Mouse (Mus musculus) neural tube, embryonic 12.5 days (tissue): ENCODE data around the gene Adipor2. TPM values are rescaled to one million over a fixed set of nuclear protein-coding genes. Genes with fewer than 3 reads are reported as not detected.
"Not testable (repeated sequence)": the region's sequence is repeated elsewhere in the genome, so short reads cannot be mapped to it uniquely, and the experiment has no call there.

Experiments used
- ATAC-seq: fragments of 200-750 bp; cut with Nextera tagmentation; 2 replicates; pipeline ENCODE4 v1.8.0; 2017; ENCODE audit warnings: low read depth, mild to moderate bottlenecking, moderate TSS enrichment, moderate library complexity; ENCODE audit not compliant: low FRiP score
- H3K27ac ChIP-seq: fragments of 300-500 bp; sonication (generic); 2 replicates; pipeline ENCODE4 v1.5.1; 2016
- H3K27me3 ChIP-seq: fragments of 300-500 bp; sonication (generic); replicated peaks from 2 replicates; pipeline ENCODE4 v1.6.1; 2016; ENCODE audit warnings: mild to moderate bottlenecking
- H3K36me3 ChIP-seq: fragments of 300-500 bp; sonication (generic); 2 replicates; pipeline ENCODE4 v1.6.1; 2016; ENCODE audit warnings: mild to moderate bottlenecking
- H3K4me1 ChIP-seq: fragments of 300-500 bp; sonication (generic); 2 replicates; pipeline ENCODE4 v1.6.1; 2016
- H3K4me2 ChIP-seq: fragments of 300-500 bp; sonication (generic); replicated peaks from 2 replicates; pipeline ENCODE4 v1.6.1; 2016; ENCODE audit warnings: mild to moderate bottlenecking
- H3K4me3 ChIP-seq: fragments of 300-500 bp; sonication (generic); 2 replicates; pipeline ENCODE4 v1.5.1; 2016
- H3K9ac ChIP-seq: fragments of 300-500 bp; sonication (generic); 2 replicates; pipeline ENCODE4 v1.6.1; 2016; ENCODE audit warnings: mild to moderate bottlenecking
- H3K9me3 ChIP-seq: fragments of 300-500 bp; sonication (generic); 2 replicates; pipeline ENCODE4 v1.6.1; 2016; ENCODE audit warnings: mild to moderate bottlenecking
- WGBS: fragments of 180-500 bp; shearing (Covaris S2); methylation state at CpG from one replicate; pipeline ENCODE4 v1.1.7; 2016; 5-methylcytosine and 5-hydroxymethylcytosine counted together
- polyA plus RNA-seq: library from polyadenylated mRNA; unstranded; fragments of >200 nt; fragmentation: Nextera tagmentation; extraction: Ambion mirVana; gene quantifications from 2 replicates; pipeline ENCODE4 v1.2.1, GENCODE M21; 2016

The Adipor2 gene
- polyA plus RNA-seq, 1 experiment from 2014 or later, result 31.0 TPM

DNA sequence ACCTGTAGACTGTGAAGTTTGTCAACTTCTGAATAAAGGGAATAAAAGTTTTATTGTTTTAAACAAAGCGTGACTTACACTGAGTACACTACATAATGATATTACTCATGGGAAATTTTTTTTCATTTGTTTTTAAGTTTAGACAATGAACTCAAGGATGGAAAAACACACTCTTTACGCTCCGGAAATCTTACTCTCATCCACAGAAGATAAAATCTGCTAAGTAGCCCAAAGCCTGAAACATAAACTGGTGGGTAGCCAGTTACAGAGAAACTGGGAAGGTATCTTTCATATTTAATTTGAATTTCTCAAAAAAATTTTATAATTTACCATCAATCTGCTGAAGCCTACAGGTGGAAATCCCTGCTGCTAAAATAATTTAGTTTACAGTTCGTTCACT is 31.1 kb downstream of the Adipor2 start:
- H3K4me2 ChIP-seq, result no peak overlapping the region
- no peaks in the 10 kb centered on the region for H3K27me3 ChIP-seq
- H3K9ac ChIP-seq, result no peak overlapping the region
- WGBS, result 94% methylated on average over 4 of the region's 4 CpGs
- ATAC-seq, result no peak
- no peaks in the 10 kb centered on the region for H3K9me3 ChIP-seq
- no peak overlapping the region for H3K27ac ChIP-seq
- H3K36me3 ChIP-seq, result no peaks in the 10 kb centered on the region
- no peak overlapping the region for H3K4me3 ChIP-seq
- peaks cover 16% of the 10 kb centered on the region for H3K4me1 ChIP-seq

DNA sequence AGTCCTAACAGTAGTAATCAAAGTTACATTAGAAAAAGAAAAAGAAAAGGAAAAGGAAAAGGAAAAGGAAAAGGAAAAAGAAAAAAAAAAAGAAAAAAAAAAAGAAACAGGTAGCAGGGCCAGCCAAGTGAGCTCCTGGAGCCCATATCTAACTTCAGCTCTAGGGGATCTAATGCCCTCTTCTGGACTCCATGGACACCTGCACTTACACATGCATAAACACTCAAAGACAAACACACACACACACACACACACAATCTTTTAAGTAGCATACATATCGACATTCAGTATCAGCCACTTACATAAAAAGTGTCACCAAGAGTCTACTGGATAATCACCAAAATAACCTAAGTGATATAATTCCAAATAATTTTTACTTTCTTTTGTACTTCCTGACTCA is 31.8 kb downstream of the Adipor2 start:
- 100% methylated on average over 1 of the region's 1 CpGs for WGBS
- Histone ChIP-seq H3K4me2 (no peak overlapping the region), H3K4me3 (no peak overlapping the region), H3K9me3 (no peaks in the 10 kb centered on the region), H3K9ac (no peak overlapping the region), H3K4me1 (peaks cover 16% of the 10 kb centered on the region), H3K36me3 (no peaks in the 10 kb centered on the region), H3K27me3 (no peaks in the 10 kb centered on the region), H3K27ac (no peak overlapping the region)
- no peak for ATAC-seq

DNA sequence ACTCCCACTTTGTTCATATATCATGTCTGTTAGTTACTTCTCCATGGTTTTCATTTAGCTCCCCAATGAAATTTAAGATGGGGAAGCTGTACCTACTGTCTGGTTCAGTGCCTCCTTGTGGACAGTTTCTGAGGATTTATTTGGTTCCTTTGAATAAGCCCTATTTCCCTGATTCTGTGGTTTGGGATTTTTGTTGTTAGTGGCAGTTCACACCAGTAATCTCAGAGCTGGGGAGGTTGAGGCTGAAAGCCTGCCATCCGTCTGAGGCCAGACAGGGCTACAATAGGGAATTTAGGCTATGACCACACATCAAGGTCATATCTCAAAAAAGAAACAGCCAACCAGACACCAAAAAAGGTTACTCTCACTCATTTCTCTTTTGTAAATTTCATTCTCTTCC is 38.9 kb downstream of the Adipor2 start:
- H3K9me3 ChIP-seq, result no peaks in the 10 kb centered on the region
- WGBS, result 75% methylated on average over 1 of the region's 1 CpGs
- no peak overlapping the region for H3K9ac ChIP-seq
- no peak overlapping the region for H3K4me3 ChIP-seq
- no peak overlapping the region for H3K4me2 ChIP-seq
- no peaks in the 10 kb centered on the region for H3K4me1 ChIP-seq
- no peak for ATAC-seq
- H3K36me3 ChIP-seq, result no peaks in the 10 kb centered on the region
- no peaks in the 10 kb centered on the region for H3K27me3 ChIP-seq
- no peak overlapping the region for H3K27ac ChIP-seq

DNA sequence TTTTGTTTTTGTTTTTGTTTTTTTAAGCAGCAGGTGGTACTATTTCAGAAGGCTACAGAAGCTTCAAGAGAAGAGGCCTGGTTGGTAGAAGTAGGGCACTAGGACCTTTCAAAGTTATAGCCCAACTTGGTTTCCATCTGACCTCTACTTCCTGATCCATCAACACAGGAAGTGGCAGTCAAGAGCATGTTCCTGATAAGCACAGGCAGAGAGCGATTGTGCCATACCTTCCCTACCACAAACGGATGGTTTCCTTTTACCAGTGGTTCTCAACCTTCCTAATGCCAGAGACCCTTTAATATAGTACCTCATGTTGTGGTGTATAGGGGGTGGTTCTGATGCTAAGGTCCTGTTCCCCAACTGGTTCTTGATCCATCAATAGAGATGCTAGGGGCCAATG is 39.9 kb downstream of the Adipor2 start:
- WGBS, result 82% methylated on average over 2 of the region's 2 CpGs
- no peaks in the 10 kb centered on the region for H3K36me3 ChIP-seq

DNA sequence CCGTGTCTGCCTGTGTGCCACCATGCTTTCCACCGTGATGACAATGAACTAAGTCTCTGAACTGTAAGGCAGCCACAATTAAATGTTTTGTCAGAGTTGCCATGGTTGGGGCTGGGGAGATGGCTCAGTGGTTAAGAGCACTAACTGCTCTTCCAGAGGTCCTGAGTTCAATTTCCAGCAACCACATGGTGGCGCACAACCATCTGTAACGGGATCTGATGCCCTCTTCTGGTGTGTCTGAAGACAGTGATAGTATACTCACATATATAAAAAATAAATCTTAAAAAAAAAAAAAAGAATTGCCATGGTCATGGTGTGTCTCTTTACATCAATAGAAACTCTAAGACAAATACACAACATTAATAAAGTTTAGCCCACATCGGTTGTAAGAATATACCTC is 42.5 kb downstream of the Adipor2 start:
- H3K9me3 ChIP-seq, result no peaks in the 10 kb centered on the region
- no peaks in the 10 kb centered on the region for H3K36me3 ChIP-seq
- H3K27me3 ChIP-seq, result no peaks in the 10 kb centered on the region
- H3K4me3 ChIP-seq, result no peak overlapping the region
- 82% methylated on average over 5 of the region's 5 CpGs for WGBS
- no peak for ATAC-seq
- no peak overlapping the region for H3K4me2 ChIP-seq
- no peak overlapping the region for H3K9ac ChIP-seq
- H3K27ac ChIP-seq, result no peak overlapping the region
- no peaks in the 10 kb centered on the region for H3K4me1 ChIP-seq

More for the DNA sequence above, 39.9 kb downstream of the Adipor2 start:
- no peaks in the 10 kb centered on the region for H3K4me1 ChIP-seq
- no peaks in the 10 kb centered on the region for H3K9me3 ChIP-seq
- no peak overlapping the region for H3K27ac ChIP-seq
- H3K27me3 ChIP-seq, result no peaks in the 10 kb centered on the region
- H3K4me3 ChIP-seq, result no peak overlapping the region
- H3K9ac ChIP-seq, result no peak overlapping the region
- H3K4me2 ChIP-seq, result no peak overlapping the region
- no peak for ATAC-seq

DNA sequence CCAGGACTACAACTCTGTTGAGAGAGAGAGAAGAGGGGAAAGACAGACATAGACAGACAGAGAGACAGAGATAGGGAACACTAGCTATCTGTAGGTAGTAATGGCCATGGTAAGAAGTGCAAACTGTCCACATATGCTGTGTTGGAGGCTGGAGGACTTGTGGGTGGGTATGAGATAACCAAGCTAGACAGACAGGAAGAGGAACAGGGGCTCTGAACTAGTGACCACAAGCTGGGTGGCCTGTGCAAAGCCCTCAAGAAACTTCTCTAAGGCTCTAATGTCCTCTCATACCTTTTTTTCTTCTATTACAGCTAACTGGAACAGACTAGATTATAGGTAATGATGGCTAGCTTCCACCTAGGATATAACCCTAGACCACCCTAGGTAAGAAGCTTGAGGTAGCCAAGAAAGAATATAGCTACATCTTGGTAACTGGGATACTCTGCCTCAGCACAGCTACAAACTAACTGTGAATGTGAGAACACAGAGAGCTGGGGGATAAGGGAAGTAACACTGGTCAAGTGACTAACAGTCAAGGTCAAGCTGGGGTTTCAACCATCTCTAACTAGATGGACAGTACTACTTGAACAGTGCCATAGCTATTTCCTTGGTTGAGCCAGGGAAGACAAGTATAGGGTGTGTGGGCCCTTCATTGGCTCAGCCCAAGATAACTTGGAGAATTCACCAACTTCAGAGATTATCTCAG is 44.4 kb downstream of the Adipor2 start:
- Histone ChIP-seq H3K36me3 (peaks cover 7% of the 10 kb centered on the region; the same call in 1 of the 2 replicates), H3K4me3 (no peak overlapping the region), H3K27ac (no peak overlapping the region), H3K27me3 (no peaks in the 10 kb centered on the region), H3K4me1 (no peaks in the 10 kb centered on the region), H3K9me3 (no peaks in the 10 kb centered on the region), H3K4me2 (no peak overlapping the region), H3K9ac (no peak overlapping the region)
- ATAC-seq, result no peak

DNA sequence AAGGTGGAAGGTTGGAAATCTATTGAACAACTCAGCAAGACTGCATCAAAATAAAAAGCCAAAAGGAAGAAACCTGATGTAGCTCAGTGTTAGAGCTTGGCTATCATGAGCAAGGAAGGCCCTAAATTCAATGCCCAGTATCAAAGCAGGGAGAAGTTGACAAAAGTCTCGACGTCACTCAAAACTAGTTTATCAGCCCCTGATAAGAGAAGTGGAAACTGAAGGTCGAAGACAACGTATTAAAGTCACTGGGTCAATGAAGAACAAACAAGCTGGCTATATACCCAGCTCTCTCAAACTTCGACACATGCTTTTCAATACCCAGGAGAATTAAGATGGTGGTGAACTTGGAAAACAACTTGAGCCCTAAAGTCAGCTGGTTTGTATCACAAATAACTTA is 45.3 kb downstream of the Adipor2 start:
- Histone ChIP-seq H3K36me3 (peaks cover 7% of the 10 kb centered on the region; the same call in 1 of the 2 replicates), H3K27me3 (no peaks in the 10 kb centered on the region), H3K4me3 (no peak overlapping the region), H3K4me2 (no peak overlapping the region), H3K27ac (no peak overlapping the region), H3K4me1 (no peaks in the 10 kb centered on the region), H3K9me3 (no peaks in the 10 kb centered on the region), H3K9ac (no peak overlapping the region)
- WGBS, result 93% methylated on average over 5 of the region's 5 CpGs
- no peak for ATAC-seq

DNA sequence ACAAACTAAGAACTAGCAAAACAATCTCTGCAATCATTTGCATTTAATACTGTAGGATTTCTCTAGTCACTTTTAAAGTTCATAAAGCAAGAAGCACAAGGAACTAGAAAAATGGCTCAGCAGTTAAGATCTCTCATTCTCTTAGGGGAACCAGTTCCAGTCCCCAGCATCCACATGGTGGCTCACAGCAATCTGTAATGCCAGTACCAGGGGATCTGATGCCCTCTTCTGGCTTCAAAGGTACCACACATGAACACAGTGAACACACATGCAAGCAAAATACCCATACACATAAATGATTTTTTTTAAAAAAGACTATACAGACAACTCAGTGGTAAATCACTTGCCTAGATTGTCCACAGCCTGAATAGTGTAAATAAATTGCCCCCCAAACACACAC is 45.9 kb downstream of the Adipor2 start:
- no peak for ATAC-seq
- Histone ChIP-seq H3K4me3 (no peak overlapping the region), H3K36me3 (peaks cover 8% of the 10 kb centered on the region; the same call in 1 of the 2 replicates), H3K27me3 (no peaks in the 10 kb centered on the region), H3K9ac (no peak overlapping the region), H3K9me3 (no peaks in the 10 kb centered on the region), H3K4me1 (no peaks in the 10 kb centered on the region), H3K4me2 (no peak overlapping the region), H3K27ac (no peak overlapping the region)

DNA sequence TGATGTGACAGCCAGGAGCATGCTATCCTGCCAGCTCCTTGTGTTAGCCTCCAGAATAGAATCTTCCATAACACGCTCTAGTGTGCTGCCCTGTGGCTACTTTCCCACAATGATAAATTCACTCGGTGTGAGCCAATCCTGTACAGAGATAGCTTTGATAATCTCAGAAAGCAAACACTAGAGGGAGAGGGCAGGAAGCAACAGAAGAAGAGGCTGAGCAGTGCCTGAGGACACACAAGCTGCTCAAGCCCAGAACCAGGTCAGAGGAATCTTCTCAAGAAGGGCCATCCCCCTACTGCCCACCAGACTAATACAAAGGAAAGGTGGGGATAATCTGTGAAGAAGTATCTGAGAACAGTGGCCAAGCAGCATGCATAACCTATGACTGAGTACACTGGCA is 50.1 kb downstream of the Adipor2 start:
- Histone ChIP-seq H3K4me2 (no peak overlapping the region), H3K4me1 (no peaks in the 10 kb centered on the region), H3K9me3 (no peaks in the 10 kb centered on the region), H3K4me3 (no peak overlapping the region), H3K36me3 (peaks cover 36% of the 10 kb centered on the region; the same call in 1 of the 2 replicates), H3K27ac (no peak overlapping the region), H3K9ac (no peak overlapping the region), H3K27me3 (no peaks in the 10 kb centered on the region)
- no peak for ATAC-seq
- WGBS, result 96% methylated on average over 2 of the region's 2 CpGs

DNA sequence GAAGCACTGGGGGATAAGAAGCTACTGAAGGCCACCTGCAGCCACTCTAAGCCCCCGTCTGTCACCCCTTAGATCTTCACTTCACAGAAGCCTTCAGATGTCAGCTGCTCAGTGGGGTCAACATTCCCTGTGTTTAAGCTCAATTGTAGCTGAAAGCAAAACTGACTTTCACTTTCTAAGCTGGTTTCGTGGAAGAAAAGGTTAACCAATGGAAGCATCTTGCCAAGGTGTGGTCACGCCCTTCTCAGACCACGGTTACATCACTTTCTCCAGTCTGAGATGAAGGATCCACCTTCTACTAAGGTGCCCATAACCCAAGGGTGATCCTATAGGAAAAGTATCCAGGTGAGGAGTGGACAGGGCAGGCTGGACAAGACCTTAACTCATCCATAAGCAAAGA is 50.7 kb downstream of the Adipor2 start:
- ATAC-seq, H3K9ac ChIP-seq, H3K9me3 ChIP-seq, H3K27ac ChIP-seq, H3K4me1 ChIP-seq, H3K4me2 ChIP-seq, H3K27me3 ChIP-seq, H3K4me3 ChIP-seq: not testable (repeated sequence)
- peaks cover 36% of the 10 kb centered on the region; the same call in 1 of the 2 replicates for H3K36me3 ChIP-seq
- WGBS, result 87% methylated on average over 4 of the region's 4 CpGs

DNA sequence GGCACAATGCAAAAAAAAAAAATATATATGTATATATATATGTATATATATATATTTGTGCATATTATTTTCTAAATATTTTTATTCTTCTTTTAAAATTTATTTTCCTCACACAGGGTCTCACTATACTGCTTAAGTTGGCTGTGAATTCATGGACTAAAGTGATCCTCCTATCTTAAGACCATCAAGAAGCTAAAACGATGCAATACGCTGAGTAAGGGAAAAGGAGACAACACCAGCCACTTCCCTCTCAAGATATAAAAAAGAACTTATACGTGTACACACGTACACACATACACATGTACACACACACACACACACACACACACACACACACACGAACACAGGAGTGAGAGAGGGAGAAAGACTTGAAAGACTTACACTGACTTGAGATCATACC is 53.9 kb downstream of the Adipor2 start:
- no peaks in the 10 kb centered on the region for H3K9me3 ChIP-seq
- no peaks in the 10 kb centered on the region for H3K4me1 ChIP-seq
- H3K4me2 ChIP-seq, result no peak overlapping the region
- 92% methylated on average over 5 of the region's 5 CpGs for WGBS
- no peaks in the 10 kb centered on the region for H3K27me3 ChIP-seq
- peaks cover 46% of the 10 kb centered on the region for H3K36me3 ChIP-seq
- no peak overlapping the region for H3K4me3 ChIP-seq
- no peak for ATAC-seq
- no peak overlapping the region for H3K9ac ChIP-seq
- H3K27ac ChIP-seq, result no peak overlapping the region

DNA sequence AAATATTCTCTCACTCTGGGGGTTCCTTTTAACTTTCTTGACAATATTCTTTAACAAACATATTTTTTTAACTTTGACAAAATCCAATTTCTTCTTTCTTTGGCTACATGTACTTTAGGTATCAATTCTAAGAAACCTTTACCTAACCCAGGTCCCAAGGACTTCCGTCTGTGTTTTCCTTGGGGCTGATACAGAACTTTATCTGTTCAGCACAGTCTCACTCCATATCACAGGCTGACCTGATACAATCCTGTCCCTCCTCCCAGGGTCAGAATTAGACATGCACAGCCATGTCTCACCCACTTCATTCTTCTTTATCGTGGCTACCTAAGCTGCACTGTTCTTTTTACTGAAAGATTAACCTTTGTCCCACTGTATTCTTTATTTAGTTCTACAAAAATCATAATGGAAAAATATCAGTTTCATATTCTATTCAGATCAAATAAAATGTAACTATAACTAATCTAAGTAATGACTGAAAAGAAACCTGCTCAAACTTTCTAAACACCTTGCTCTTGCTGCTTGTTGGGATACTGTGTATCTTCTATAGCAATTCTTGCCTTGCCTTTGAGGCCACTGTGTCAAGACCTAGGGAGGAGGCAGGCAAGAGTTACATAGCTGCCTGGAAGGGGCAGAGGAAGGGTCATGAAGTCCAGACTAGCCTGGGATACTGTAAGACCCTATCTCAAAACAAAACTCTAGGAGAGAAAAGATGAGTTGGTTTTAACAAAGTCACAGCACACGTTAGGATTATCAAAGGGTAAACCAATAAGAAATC is 56.4 kb downstream of the Adipor2 start:
- Histone ChIP-seq H3K36me3 (peaks cover 57% of the 10 kb centered on the region), H3K27me3 (no peaks in the 10 kb centered on the region), H3K9me3 (no peaks in the 10 kb centered on the region), H3K4me1 (no peaks in the 10 kb centered on the region), H3K4me2 (no peak overlapping the region), H3K4me3 (no peak overlapping the region), H3K27ac (no peak overlapping the region), H3K9ac (no peak overlapping the region)
- WGBS, result 92% methylated on average over 3 of the region's 3 CpGs
- no peak for ATAC-seq

DNA sequence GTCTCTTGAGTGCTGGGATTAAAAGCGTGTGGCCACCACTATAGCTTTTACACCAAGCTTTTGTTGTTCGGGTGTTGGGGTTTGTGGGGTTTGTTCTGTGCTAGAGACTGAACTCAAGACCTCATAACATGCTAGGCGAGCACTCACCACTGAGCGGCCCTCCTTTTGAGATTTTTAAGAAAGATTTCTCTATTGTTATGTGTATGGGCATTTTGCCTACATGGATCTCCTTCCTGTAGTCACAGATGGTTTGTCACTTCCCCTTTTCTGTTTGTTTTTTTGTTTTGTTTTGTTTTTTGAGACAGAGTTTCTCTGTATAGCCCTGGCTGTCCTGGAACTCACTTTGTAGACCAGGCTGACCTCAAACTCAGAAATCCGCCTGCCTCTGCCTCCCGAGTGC is 57.3 kb downstream of the Adipor2 start:
- 92% methylated on average over 6 of the region's 6 CpGs for WGBS
- ATAC-seq, result not testable (repeated sequence)

More for the DNA sequence above, 57.3 kb downstream of the Adipor2 start:
- not testable (repeated sequence) for H3K4me3 ChIP-seq, H3K9me3 ChIP-seq, H3K9ac ChIP-seq, H3K4me2 ChIP-seq, H3K4me1 ChIP-seq, H3K27me3 ChIP-seq, H3K27ac ChIP-seq
- H3K36me3 ChIP-seq, result peaks cover 58% of the 10 kb centered on the region
